Mouse (Mus musculus) frontal cortex, adult (tissue): Measurements from ENCODE around the gene Jak1.

Source experiments
- ATAC-seq: cut with Nextera tagmentation; 2 replicates; pipeline ENCODE4 v1.9.2; 2017; ENCODE audit warnings: mild to moderate bottlenecking, moderate library complexity, mixed read lengths; ENCODE audit not compliant: low TSS enrichment

Gene Jak1

DNA sequence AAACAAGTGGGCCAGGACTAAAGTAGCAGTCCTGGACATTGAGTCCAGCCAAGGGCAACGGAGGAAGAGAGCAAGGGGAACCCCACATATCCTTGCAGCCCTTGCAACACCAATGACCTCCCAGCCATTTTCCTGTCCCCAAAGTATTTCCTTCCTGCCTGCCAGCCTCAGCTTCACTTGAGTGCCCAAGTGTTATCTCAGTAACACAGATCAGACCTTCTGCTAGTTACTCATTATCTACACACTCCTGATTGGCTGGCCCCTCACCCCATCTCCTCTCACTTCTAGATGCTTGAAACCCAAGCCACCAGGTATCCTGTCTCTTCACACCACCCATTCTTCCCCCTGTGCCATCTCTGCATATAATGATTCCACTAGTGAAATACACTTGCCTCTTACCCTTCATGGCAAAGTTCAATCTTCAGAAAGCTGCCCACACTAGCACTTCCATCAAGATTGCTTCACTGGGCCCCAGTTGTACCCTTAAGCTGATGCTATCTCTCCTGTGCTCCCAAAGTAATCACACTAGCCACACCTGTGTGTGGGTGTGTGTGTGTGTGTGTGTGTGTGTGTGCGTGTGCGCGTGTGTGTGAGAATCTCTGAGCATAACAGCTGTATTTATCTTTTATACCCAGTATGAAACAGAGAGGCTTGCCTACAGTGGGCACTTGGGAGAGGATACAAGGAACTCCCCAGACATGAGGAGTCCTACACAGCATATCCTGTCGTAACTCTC is 72.7 kb downstream of the Jak1 start:
- ATAC-seq = no peak

DNA sequence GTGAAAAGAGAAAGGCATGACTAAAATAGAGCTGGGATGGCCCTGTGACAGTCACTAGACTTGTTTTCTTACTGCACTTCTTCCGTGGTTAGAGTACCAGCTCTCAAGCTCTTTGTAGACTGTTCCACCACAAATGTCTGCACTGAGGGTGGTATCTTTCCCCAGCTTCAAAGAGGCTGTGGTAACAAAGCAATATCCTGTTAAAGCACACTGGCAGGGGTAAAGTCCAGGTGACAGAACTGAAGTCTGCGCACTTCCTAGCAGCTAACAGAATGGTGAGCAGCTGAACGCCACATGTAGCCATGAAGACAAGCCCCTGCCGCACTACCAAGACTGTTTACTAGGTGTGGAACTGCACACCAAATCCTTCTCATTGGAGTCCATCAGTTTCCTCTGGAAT is 77.7 kb downstream of the Jak1 start:
- ATAC-seq = no peak

DNA sequence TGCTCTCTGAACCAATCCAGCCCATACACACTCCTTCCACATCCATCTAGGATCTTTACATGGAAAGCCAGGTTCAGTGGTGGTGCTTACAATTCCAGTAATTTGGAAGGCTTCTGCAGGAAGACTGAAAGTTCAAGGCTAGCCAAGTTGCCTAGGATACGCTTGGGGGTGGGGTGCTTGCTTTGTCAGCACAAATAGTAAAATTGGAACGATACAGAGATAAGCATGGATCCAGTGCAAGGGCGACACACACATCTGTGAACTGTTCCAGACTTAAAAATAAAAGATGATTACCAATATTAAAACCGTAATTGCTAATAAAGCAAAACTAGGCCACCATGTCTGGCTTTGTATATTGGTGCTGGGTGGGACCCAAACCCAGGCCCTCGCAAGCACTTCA is 78.5 kb downstream of the Jak1 start:
- no peak for ATAC-seq

DNA sequence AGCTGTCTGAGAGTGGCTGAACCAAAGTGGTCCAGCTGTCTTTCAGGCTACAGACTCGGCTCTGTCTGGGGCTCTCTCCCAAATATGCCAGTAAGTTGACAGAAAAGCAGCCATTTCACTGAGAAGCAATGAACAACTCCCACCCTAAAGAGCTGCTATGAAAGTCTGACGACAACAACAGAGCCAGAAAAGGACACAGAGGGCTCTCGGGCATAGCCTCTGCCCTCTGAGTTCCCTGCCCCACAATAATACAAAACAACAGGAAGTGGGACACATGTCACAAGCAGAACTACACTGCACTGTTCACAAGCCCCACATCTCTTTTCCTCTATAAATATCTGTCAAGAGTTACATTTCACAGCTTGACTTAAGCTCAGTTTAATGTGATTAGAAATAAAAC is 79.9 kb downstream of the Jak1 start:
- ATAC-seq = no peak

DNA sequence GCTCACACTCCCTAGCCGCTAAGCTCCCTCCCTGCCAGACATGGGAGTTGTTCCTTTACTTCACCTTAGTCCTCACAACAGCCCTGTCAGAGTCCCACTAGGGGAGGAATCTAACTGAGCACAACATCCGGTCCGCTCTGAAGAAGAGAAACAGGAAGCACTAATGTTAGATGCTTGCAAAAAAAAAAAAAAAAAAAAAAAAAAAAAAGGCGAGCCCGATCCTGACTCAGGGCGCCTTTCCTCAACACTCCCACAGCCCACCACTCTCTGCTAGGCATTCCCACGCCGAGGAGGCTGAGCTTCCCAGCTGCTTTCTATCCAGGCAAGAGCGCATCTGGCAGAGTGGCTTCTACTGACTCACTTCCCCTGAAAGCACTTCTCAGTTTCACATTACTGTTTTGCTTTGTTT is 82.5 kb downstream of the Jak1 start:
- ATAC-seq = peak; percentile 83

DNA sequence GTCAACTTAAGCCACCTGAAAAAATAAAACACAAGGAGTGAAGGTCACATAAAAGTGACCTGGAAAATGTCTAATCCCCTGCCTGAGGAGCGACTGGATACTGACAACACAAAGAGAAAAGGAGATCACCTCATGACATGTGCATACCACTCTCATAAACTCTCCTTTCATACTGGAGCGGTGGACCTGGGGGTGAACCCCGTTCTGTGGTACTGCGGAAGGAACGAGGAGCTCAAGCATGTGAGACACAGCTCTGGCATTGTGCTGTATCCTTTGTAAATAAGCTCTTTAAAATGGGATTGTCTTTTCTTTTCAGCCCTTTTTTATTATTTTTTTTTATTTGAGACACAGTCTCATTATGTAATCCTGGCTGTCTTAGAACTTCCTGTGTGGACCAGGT is 84.4 kb downstream of the Jak1 start:
- ATAC-seq = no peak

DNA sequence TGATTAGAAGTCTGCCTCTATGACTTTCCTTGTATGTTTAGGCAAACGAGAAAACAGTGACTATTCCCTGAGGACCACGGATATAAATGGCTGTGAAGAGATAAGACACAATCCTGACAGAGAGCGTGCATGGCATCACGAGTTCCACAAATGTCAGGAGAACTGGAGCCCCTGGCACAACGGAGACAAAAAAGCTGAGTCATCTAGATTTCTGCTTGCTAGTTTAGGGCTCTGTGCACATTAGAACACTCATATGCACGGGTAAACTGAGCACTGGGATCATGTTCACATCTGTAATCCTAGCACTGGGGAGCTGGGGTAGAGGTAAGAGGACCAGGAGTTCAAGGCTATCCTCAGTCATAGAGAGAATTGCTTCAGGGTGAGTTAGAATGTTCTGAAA is 85.2 kb downstream of the Jak1 start:
- no peak for ATAC-seq

DNA sequence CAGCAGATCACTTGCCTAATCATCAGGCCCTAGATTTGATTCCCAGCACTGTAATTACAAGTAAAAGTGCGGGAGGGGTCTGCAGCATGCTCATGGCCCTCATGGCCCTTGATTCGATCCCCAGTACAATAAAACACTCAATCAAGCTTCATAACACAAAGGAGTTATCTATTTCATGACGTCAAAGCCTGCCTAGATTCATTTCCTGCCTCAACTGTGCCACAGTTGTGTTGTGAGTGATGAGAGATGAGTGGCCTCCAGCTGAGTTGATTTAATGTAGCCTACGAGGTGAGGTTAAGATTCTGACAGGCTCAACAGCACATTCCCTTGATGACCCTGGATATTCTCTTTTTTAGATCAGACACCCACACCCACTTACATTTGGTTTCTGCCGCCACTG is 86.0 kb downstream of the Jak1 start:
- no peak for ATAC-seq

DNA sequence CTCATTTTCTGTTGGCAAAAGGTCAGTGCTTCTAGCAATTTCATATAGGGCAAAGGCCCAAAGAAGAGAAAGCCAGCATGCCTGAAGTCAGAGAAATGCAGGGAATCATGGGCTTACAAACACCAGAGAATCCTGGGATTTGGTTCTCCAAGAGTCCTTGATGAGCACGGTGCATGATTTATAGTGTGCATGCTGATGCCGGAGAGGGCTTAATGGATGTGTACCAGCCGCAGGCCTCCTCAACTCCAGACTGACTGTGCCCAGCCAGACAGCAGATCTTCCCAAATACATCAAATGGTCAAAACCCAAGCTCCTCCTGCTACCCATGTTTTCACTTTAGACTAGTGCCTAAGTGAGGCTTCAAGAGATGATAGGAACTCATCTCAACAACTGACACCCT is 87.3 kb downstream of the Jak1 start:
- ATAC-seq = no peak

DNA sequence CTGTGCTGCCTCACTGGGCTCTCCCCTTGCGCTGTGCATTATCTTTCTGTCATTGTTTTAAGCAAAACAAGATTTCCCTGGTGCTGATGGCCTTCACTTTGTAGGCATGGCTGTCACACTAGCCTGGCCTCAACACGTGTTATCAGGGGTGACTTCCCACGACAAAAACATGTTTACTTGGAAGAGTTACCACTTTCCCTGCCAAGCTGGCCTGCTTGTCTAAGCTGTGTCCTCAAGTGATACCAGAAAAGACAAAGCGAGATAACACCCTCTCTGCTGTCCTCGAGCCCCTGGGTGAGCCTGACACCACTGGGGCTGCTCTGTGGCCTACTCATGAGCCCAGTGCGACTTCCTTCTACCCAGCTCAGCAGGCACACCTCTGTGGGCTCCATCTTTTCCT is 89.0 kb downstream of the Jak1 start:
- ATAC-seq = no peak

DNA sequence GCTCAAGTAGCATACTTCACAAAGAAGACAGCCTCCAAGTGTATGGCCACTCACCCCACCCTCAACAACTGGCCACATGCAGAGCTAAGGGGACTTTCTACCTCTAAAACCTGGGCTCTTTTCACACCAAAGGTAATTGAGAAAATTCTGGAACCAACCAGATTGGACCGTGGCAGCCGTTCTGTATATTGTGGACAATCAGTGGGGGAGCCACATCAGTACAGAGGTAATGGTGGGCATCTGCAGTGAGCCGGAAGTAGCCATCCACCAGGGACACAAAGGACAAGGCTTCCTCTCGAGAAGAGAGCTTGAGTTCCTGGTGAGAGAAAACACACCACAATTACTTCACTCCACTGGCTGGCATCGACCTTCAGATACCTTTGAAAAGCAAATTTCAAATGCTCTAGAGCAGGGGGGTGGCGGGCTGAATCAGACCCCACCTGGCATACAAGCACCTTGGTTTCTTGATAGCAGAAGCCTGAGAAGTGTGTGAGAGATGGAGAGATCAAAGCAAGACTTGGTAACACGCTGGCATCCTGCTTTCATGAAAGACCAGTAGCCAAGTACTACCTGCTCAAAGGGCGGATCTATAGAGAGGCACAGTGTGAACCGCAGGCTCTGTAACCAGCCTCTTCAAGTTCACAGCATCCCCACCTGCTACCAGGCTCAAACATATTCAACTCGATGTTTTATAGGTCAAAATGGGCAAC is 90.0 kb downstream of the Jak1 start:
- ATAC-seq = no peak

DNA sequence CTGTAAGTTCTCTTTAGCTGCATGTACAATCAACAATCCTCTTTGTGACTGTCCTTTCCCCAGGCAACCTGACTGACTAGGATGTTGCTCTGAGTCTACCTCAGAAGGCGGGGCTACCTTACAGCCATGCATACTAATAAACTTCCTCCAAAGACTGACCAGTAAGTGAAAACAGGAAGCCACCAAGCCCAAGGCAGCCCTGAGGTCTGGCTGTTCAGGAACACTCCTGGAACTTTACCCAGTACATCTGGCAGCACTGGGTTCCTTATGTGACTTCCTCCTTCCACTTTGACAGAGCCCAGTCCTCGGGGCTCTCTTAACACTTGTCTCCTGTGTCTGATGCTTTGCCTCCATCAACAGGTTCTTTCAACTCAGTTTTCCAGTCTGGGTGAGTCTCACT is 92.3 kb downstream of the Jak1 start:
- ATAC-seq = no peak

DNA sequence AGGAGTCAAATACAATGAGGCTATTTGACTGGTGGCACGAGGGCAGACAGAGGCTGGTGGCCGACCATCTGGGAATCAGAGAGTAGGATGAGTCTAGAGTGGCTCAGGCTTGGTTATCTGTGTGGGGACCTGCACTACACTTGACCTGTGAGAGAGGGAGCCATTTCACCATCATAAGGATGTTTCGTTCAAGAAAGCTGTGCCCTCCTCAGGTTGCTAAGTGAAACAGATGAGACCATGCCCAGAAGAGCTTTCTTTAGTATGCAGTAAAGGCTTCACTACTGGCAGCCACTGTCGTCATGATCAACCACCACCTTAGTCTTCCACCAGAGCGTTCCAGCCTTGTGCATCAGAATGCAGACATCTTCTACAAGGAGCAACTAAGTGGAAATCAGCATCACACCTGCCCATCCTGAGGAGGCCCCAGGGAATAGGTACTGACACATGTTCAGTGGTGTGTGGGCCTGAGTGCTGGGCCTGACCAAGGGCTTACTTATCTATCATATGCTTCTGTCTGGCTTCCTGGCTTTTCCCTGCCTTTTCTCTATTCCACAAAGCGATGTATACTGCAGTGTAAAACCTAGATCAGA is 96.8 kb downstream of the Jak1 start:
- peak; percentile 66 for ATAC-seq

DNA sequence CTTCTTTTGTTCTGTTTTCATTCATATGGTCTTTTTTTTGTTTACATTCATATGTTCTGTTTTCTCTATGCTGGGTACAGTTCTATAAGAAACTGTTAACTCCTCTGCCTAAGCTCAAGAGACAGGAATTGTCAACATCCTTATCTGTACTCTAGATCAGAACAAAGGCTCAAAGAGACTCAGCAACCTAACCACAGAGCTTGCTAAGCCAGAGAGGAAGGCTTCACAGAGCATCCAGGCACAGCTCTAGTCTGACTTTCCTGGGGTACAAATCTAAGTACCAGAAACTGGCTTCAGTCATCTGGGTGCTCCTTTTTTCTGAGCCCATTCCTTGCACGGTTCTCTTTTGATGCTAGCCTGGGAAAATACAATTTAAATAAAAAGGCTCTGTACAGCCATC is 97.3 kb downstream of the Jak1 start:
- ATAC-seq = no peak

DNA sequence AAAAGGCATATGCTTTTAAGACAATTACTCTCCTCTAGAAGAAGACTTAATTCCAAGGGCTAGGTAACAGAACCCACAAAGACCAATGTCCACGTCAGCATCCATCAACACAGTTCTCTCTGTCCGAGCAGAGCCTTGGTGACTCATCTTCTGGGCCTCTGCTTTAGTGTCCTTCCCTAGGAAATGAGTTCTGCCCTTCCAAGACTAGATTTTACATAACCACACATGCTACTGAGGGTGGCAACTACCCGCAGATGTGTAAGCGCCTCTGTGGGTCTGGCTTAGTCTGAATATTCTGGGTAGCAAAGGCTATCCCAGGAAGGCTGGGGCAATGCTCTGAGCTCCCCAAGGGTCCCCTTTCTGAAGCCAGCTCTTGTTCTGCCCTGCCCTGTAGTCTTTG is 99.3 kb downstream of the Jak1 start:
- ATAC-seq = peak; percentile 24; the same call in 1 of the 2 replicates

DNA sequence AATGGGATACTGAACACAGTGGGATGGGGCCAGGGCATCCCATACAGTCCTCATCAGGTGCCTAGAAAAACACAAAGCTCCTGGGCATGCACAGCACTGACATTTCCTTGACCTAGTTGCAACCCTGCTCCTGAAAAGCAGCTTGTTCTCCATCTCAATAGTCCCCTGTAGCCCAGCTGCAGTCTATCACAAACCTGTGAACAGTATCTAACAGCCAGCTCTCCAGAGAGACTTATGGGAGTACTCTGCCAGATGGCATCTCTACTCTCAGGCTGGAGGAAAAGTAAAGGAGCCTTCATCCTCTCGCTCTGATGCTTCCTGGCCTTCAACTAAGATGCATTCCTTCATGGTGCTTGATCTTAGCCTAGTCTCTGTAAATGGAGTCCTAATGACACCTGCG is 100.4 kb downstream of the Jak1 start:
- ATAC-seq = peak; percentile 64

DNA sequence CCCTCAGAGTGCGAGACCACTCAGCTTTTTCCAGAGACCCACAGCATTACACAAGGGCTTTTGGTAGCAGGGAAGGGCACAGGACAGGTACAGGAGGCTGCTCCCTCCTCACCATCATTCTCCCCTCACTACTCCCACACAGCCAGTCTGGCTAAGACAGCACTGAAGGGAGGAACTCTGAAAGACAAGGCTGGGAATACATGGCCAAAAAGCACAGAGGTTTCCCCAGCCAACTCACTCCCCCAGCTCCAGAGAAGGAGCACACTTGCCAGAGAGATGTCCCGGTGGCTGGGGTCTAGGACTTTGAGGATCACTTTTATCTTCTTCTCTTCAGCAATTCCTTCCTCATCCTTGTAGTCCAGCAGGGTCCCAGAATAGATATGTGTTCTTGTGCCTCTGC is 100.9 kb downstream of the Jak1 start:
- ATAC-seq = peak; percentile 50

DNA sequence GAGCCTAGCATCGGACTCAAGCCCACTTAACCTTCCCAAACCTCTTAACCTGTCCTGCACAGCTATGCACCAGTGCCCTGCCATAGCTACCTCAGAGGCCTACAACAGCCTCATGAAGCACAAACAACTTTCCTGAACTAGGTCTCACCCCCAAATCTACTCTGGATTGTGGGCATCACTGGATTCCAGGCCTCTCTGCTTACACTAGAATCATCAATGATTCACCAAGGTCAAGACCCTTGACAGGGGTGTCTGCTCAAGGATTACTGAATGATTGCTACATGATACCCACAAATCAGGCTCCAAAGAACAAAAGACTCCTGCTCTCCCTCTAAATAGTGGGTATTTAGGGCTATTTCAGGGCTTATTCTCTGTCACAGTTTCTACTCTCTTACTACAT is 104.3 kb downstream of the Jak1 start:
- ATAC-seq = no peak

DNA sequence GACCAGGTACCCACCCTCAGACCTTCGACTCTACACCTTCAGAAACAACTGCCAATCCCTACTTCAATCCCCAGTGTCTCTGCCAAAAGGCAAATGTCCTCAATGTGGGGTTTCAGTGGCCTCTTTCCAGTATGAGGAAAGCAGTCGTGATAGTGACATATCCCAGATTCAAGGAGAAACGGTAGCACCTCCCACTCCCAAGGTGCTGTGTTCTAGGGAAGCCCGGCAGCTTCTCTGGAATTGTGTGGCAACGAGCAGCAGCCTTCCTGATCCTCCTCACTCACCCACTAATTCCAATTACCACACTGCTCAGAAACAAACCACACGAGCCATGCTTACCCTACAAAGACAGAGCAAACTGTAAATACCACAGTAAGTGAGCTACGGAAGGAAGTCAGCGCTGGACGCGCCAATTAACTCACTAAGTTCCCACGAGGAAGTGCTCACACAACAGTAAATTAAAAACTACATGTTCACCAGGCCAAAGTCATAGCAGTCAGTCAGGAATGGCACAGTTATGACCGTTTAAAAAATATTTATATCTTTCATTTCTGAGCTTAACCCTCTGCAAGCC is 105.8 kb downstream of the Jak1 start:
- peak; percentile 33 for ATAC-seq

DNA sequence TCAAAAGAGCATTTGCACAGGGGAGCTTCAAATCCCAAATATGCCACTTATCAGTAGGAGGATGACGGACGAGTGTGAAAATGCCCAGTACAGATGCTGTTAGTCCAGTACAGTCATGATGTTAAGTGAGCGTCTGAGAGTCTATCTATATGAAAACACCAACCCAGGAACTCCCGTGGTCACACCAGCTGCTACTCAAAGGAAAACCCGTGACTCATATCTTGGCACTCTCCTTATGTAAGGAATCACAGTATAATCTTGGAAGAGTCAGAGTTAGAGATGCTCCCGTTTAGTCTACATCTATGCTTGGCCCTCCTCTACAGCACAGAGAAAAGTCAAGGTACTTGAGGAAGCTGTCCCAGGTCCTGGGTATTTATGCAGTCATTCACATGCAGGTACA is 106.8 kb downstream of the Jak1 start:
- ATAC-seq = peak; percentile 86

DNA sequence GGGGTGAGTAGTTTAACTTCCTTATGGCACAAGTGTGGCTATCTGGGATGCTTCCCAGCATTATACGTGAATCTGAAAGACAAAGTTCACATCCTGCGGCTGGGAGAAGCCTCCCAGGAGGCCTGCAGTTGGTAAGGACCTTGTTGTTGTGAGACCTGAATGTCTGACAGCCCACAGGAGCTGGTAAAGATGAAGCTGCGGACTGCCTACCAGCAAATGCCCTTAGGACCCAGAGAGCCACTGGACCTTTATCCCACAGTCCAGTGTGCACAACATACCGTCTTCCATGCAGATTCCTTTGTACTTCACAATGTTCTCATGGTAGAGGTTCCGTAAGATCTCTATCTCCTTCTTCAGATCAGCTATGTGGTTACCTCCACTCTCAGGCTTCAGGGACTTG is 107.6 kb downstream of the Jak1 start:
- ATAC-seq = no peak

DNA sequence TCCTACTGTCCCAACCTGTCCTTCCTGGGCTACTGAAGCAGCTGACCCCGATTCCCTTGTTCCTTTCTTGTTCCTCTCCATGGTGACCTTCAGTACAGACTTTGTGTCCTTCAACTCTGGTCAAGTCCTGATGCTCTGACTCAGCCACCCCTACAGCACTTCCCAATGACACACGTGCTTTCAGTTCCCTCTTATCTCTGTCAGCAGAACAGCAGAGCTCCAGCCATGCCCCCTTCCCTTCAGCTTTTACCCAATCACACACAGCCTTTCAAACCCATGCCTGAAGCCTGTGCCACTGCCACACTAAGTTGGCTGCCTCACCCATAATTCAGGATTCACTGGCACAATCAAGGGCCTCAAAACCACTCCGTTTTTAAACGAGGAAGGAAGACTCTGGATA is 109.5 kb downstream of the Jak1 start:
- ATAC-seq = no peak
